Mouse (Mus musculus): Measurements from ENCODE around the gene Pfdn6. TPM values are rescaled to one million over a fixed set of nuclear protein-coding genes. Genes with fewer than 3 reads are reported as not detected.
"Not testable (repeated sequence)": the region's sequence is repeated elsewhere in the genome, so short reads cannot be mapped to it uniquely, and the experiment has no call there.

Pfdn6 gene
- polyA plus RNA-seq, 1 experiment from 2014 or later, result 171 TPM

- H3K4me2 ChIP-seq (replicated peaks), result peak overlapping the region; percentile 99
- peak overlapping the region; percentile 95 for H3K27ac ChIP-seq
- H3K4me1 ChIP-seq, result peaks cover 63% of the 10 kb centered on the region
- H3K27me3 ChIP-seq, result no peaks in the 10 kb centered on the region
- no peaks in the 10 kb centered on the region for H3K9me3 ChIP-seq
- peaks cover 57% of the 10 kb centered on the region for H3K36me3 ChIP-seq
- H3K4me3 ChIP-seq, result peak overlapping the region; percentile 93
- WGBS, result 42% methylated on average over 5 of the region's 5 CpGs
- ATAC-seq (ENCODE audit: low FRiP score, low read depth), result no peak
- H3K9ac ChIP-seq, result peak overlapping the region; percentile 99
Observed at GRCm38 (mm10) chr17:33953961-33954565, 13.9 kb upstream of the Pfdn6 start.

GRCm38 (mm10) chr17:33953310-33953709, 13.2 kb upstream of the Pfdn6 start:
- WGBS, result 78% methylated on average over 3 of the region's 3 CpGs
- ATAC-seq (ENCODE audit: low FRiP score, low read depth), result no peak
- Histone ChIP-seq H3K27me3 (no peaks in the 10 kb centered on the region), H3K4me2 (replicated peaks) (peak overlapping the region; percentile 99), H3K36me3 (peaks cover 57% of the 10 kb centered on the region), H3K27ac (no peak overlapping the region), H3K4me3 (peak overlapping the region; percentile 93), H3K4me1 (peaks cover 63% of the 10 kb centered on the region), H3K9ac (peak overlapping the region; percentile 99), H3K9me3 (no peaks in the 10 kb centered on the region)

GRCm38 (mm10) chr17:33952879-33953278, 12.7 kb upstream of the Pfdn6 start:
- WGBS, result 80% methylated on average over 4 of the region's 4 CpGs
- H3K27me3 ChIP-seq, result no peaks in the 10 kb centered on the region
- ATAC-seq (ENCODE audit: low FRiP score, low read depth), result no peak
- peak overlapping the region; percentile 99 for H3K4me2 ChIP-seq (replicated peaks)
- H3K36me3 ChIP-seq, result peaks cover 57% of the 10 kb centered on the region
- H3K4me1 ChIP-seq, result peaks cover 63% of the 10 kb centered on the region
- H3K27ac ChIP-seq, result no peak overlapping the region; the same call in 1 of the 2 replicates
- peak overlapping the region; percentile 93 for H3K4me3 ChIP-seq
- H3K9ac ChIP-seq, result peak overlapping the region; percentile 99
- H3K9me3 ChIP-seq, result no peaks in the 10 kb centered on the region

GRCm38 (mm10) chr17:33952015-33952414, 11.9 kb upstream of the Pfdn6 start:
- H3K9ac ChIP-seq, result peak overlapping the region; percentile 99
- H3K4me1 ChIP-seq, result peaks cover 58% of the 10 kb centered on the region
- H3K4me2 ChIP-seq (replicated peaks), result peak overlapping the region; percentile 92
- not testable (repeated sequence) for ATAC-seq (ENCODE audit: low FRiP score, low read depth); H3K27ac ChIP-seq; H3K27me3 ChIP-seq; H3K9me3 ChIP-seq
- H3K36me3 ChIP-seq, result peaks cover 64% of the 10 kb centered on the region
- peak overlapping the region; percentile 51 for H3K4me3 ChIP-seq
- WGBS, result 75% methylated on average over 13 of the region's 13 CpGs

DNA sequence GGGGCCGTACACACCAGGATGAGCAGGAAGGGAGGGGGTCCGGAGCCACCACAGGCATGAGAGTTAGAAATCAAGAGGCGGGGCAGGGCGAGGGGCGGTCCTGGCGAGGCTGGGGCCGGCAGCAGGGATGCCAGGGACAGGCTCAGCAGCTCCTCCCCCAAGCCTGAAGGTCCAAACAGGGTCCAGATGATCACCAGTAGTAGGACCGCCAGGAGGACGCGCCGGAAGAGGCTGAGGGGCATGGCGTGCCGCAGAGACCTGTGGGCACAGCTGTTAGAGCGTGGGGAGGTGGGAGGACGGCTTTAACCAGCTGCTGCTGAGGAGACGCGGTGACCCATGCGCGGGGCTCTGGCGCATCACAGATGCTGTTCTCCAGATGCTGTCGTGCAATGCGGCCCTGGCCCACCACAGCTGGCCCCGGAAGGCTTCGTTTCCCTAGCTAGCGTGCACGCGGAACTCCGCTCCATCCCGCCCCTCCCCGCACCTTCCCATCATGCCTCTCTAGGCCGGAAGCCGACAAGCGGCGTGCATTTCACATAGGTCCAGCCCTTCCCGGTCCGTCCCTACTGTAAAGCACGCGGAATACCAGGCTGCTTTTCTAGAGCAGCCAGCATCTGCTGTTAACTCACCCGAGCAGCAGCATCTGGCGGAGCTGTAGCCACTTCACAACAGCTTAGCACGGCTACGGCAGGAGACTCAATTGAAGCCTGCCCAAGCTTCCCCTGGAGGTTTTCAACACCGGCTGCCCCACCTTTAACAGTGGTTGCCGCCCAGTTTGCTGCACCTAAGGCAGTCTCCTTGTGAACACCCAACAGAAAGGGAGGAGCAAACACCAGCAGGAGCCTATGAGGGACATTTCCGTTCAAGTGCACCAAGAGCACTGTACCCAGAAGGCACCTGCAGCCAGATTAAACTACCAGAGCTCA, 11.1 kb upstream of the Pfdn6 start, which contains the start of gene B3galt4:
B3galt4 (minus strand) TSS at position 468 of the 926 bp plus-strand sequence.
- Histone ChIP-seq H3K27ac (peak within 1 kb of the TSS; percentile 96), H3K36me3 (peaks cover 70% of the 10 kb centered on the region), H3K9ac (peak within 1 kb of the TSS; percentile 99), H3K27me3 (no peaks in the 10 kb centered on the region), H3K4me2 (replicated peaks) (peak within 1 kb of the TSS; percentile 92), H3K4me3 (peak within 1 kb of the TSS; percentile 51), H3K4me1 (peaks cover 53% of the 10 kb centered on the region), H3K9me3 (no peaks in the 10 kb centered on the region)
- ATAC-seq (ENCODE audit: low FRiP score, low read depth), result peak; percentile 77
- WGBS, result under 1% methylated on average over 45 of the region's 45 CpGs

DNA sequence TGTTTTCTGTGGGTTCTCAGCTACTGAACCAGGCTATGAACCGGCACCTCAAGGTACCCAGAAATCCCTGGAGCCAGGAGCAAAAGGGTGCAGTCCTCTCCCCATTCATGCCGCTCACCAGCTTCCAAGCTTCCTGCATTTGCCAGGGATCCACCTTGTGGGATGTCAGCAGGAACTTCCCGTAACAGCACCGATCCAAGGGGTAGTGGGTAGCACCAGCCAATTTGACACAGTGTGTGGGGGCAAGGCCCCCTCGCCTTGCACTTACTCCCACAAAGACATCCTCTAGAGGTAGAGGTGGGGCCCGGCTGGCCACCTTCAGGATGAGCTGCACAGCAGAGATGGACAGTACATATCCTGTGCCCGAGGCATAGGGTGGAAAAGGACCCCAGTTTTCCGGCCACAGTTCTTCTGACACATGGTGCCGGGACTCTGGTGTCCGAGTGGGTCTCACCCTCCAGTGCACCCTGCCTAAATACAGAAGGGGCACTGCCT, 10.0 kb upstream of the Pfdn6 start:
- no peaks in the 10 kb centered on the region for H3K9me3 ChIP-seq
- peak overlapping the region; percentile 92 for H3K4me2 ChIP-seq (replicated peaks)
- H3K9ac ChIP-seq, result peak overlapping the region; percentile 99
- peak overlapping the region; percentile 96 for H3K27ac ChIP-seq
- ATAC-seq (ENCODE audit: low FRiP score, low read depth), result no peak
- H3K36me3 ChIP-seq, result peaks cover 81% of the 10 kb centered on the region
- H3K4me3 ChIP-seq, result peak overlapping the region; percentile 51
- WGBS, result 80% methylated on average over 10 of the region's 10 CpGs
- H3K4me1 ChIP-seq, result peaks cover 53% of the 10 kb centered on the region
- H3K27me3 ChIP-seq, result no peaks in the 10 kb centered on the region

DNA sequence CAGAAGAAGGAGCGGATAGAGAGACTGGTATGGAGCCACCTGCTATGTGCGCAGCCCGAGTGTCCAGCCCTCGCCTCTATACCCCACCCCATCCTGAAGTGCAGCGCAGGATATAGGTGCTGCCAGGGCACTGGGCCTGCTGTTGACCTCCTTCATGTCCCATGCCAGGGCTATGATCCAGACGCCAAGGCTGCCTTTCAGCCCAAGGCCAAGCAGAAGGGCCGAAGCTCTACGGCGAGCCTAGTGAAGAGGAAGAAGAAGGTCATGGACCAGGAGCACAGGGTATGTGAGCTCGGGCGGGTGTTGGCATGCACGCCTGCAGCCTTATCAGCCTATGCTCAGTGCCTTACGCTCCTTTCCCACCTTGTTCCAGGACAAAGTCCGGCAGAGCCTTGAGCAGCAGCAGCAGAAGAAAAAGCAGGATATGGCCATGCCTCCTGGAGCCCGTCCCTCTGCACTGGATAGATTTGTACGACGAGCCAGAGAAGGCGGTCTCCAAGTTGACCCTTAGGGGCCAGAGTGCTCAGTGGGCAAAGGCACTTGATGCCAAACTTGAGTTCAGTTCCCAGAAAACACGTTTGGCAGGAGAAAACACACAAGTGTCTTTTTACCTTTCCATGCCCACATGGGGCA, 8.9 kb upstream of the Pfdn6 start:
- H3K4me2 ChIP-seq (replicated peaks), result no peak overlapping the region
- H3K9ac ChIP-seq, result no peak overlapping the region
- H3K4me1 ChIP-seq, result peaks cover 44% of the 10 kb centered on the region
- no peak overlapping the region for H3K4me3 ChIP-seq
- ATAC-seq (ENCODE audit: low FRiP score, low read depth), result no peak
- H3K36me3 ChIP-seq, result peaks cover 85% of the 10 kb centered on the region
- H3K27ac ChIP-seq, result no peak overlapping the region
- WGBS, result 88% methylated on average over 19 of the region's 19 CpGs
- H3K9me3 ChIP-seq, result no peaks in the 10 kb centered on the region
- no peaks in the 10 kb centered on the region for H3K27me3 ChIP-seq

DNA sequence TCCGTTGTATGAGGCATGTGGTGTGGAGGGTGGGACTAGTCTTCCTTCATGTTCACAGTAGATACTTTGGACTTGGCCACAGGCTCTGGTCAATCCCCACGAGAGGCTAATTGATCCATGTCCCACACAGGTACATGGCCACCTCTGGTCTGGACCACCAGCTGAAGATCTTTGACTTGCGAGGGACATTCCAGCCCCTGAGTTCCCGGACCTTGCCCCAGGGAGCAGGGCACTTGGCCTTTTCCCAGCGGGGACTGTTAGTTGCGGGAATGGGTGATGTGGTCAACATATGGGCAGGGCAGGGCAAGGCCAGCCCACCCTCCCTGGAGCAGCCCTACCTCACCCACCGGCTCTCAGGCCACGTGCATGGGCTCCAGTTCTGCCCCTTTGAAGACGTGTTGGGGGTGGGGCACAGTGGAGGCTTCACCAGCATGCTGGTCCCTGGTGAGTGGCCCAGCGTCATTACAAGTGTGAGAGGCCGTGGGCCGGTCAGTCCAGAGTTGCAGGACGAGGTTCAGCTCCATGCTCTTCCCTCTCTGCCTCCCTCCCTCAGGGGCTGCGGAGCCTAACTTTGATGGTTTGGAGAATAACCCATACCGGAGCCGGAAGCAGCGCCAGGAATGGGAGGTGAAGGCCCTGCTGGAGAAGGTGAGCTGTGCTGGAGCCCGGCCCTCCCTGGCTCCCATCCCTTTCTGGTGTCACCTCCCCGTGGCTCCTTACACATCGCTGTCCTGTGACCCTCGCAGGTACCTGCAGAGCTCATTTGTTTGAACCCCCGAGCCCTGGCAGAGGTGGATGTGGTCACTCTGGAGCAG, 8.2 kb upstream of the Pfdn6 start:
- peaks cover 37% of the 10 kb centered on the region for H3K4me1 ChIP-seq
- H3K9ac ChIP-seq, result no peak overlapping the region
- H3K27me3 ChIP-seq, result no peaks in the 10 kb centered on the region
- no peaks in the 10 kb centered on the region for H3K9me3 ChIP-seq
- no peak overlapping the region for H3K4me2 ChIP-seq (replicated peaks)
- ATAC-seq (ENCODE audit: low FRiP score, low read depth), result no peak
- H3K4me3 ChIP-seq, result no peak overlapping the region
- WGBS, result 82% methylated on average over 22 of the region's 22 CpGs
- H3K27ac ChIP-seq, result no peak overlapping the region
- peaks cover 84% of the 10 kb centered on the region for H3K36me3 ChIP-seq

- no peaks in the 10 kb centered on the region for H3K27me3 ChIP-seq
- peaks cover 84% of the 10 kb centered on the region for H3K36me3 ChIP-seq
- no peak overlapping the region for H3K4me2 ChIP-seq (replicated peaks)
- no peak overlapping the region for H3K4me3 ChIP-seq
- no peak overlapping the region for H3K27ac ChIP-seq
- no peaks in the 10 kb centered on the region for H3K9me3 ChIP-seq
- H3K4me1 ChIP-seq, result peaks cover 30% of the 10 kb centered on the region
- no peak for ATAC-seq (ENCODE audit: low FRiP score, low read depth)
- no peak overlapping the region for H3K9ac ChIP-seq
- WGBS, result 89% methylated on average over 10 of the region's 10 CpGs
Observed at GRCm38 (mm10) chr17:33947430-33948089, 7.4 kb upstream of the Pfdn6 start.

DNA sequence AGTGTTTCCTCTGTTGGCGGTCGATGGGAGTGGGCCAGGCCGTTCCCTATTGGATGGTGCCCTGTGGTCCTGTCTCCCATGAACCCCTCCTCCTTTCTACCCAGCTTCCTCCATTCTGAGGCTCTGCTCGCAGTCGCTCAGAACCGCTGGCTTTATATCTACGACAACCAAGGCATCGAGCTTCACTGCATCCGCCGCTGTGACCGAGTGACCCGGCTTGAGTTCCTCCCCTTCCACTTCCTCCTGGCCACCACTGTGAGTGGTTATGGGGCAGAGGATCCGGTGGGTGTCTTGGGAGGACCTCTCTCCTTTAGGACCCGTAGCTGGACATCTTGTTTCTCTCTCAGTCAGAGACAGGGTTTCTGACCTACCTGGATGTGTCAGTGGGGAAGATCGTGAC, 3.3 kb upstream of the Pfdn6 start:
- Histone ChIP-seq H3K4me3 (no peak overlapping the region), H3K4me1 (peaks cover 21% of the 10 kb centered on the region), H3K9ac (no peak overlapping the region), H3K4me2 (replicated peaks) (no peak overlapping the region), H3K9me3 (no peaks in the 10 kb centered on the region), H3K27me3 (no peaks in the 10 kb centered on the region), H3K36me3 (peaks cover 65% of the 10 kb centered on the region), H3K27ac (no peak overlapping the region)
- 94% methylated on average over 15 of the region's 15 CpGs for WGBS
- ATAC-seq (ENCODE audit: low FRiP score, low read depth), result no peak

- H3K4me3 ChIP-seq, result peak overlapping the region; percentile 84
Observed at GRCm38 (mm10) chr17:33941381-33941780, 1.2 kb upstream of the Pfdn6 start.

More at GRCm38 (mm10) chr17:33941381-33941780, 1.2 kb upstream of the Pfdn6 start:
- Histone ChIP-seq H3K27ac (no peak overlapping the region), H3K36me3 (peaks cover 63% of the 10 kb centered on the region), H3K27me3 (no peaks in the 10 kb centered on the region), H3K4me1 (peaks cover 21% of the 10 kb centered on the region), H3K9ac (peak overlapping the region; percentile 87), H3K4me2 (replicated peaks) (peak overlapping the region; percentile 98), H3K9me3 (no peaks in the 10 kb centered on the region)
- no peak for ATAC-seq (ENCODE audit: low FRiP score, low read depth)
- 57% methylated on average over 19 of the region's 19 CpGs for WGBS
